Mouse (Mus musculus): Measurements from ENCODE around the gene Tbk1. TPM values are rescaled to one million over a fixed set of nuclear protein-coding genes. Genes with fewer than 3 reads are reported as not detected.

Tbk1 gene
- polyA plus RNA-seq, 1 experiment: 14.8 TPM

- no peak overlapping the region for H3K4me3 ChIP-seq (ENCODE audit: insufficient read depth, low read depth, low read length)
- WGBS: 30% methylated on average over 18 of the region's 18 CpGs
- H3K36me3 ChIP-seq (ENCODE audit: control insufficient read depth, insufficient read depth, low read length): no peaks in the 10 kb centered on the region
- no peaks in the 10 kb centered on the region for H3K27me3 ChIP-seq (replicated peaks; ENCODE audit: control insufficient read depth, insufficient read depth, low read length)
- H3K4me1 ChIP-seq (ENCODE audit: control insufficient read depth, insufficient read depth, low read length): no peaks in the 10 kb centered on the region
- peak; percentile 89 for DNase-seq
- H3K27ac ChIP-seq (ENCODE audit: insufficient read depth, low read depth, low read length): no peak overlapping the region
- TF ChIP-seq CTCF (conservative IDR thresholded peaks at IDR 0.05; ENCODE audit: insufficient read depth, insufficient read length, low read depth, low read length) (peak; percentile 96), POLR2A (IDR thresholded peaks at IDR 0.05; ENCODE audit: low read depth, low read length) (no peak)
Observed at GRCm38 (mm10) chr10:121516008-121516600, 70.5 kb downstream of the Tbk1 start.

- H3K27me3 ChIP-seq (replicated peaks; ENCODE audit: control insufficient read depth, insufficient read depth, low read length): no peaks in the 10 kb centered on the region
- no peak overlapping the region for H3K27ac ChIP-seq (ENCODE audit: insufficient read depth, low read depth, low read length)
- peaks cover 6% of the 10 kb centered on the region; the same call in 1 of the 2 replicates for H3K4me1 ChIP-seq (ENCODE audit: control insufficient read depth, insufficient read depth, low read length)
- WGBS: 36% methylated on average over 24 of the region's 24 CpGs
- DNase-seq: peak; percentile 75
- no peaks in the 10 kb centered on the region for H3K36me3 ChIP-seq (ENCODE audit: control insufficient read depth, insufficient read depth, low read length)
- no peak overlapping the region for H3K4me3 ChIP-seq (ENCODE audit: insufficient read depth, low read depth, low read length)
- TF ChIP-seq CTCF (conservative IDR thresholded peaks at IDR 0.05; ENCODE audit: insufficient read depth, insufficient read length, low read depth, low read length) (no peak), POLR2A (IDR thresholded peaks at IDR 0.05; ENCODE audit: low read depth, low read length) (no peak)
Observed at GRCm38 (mm10) chr10:121509751-121510643, 76.6 kb downstream of the Tbk1 start.

GRCm38 (mm10) chr10:121507755-121508544 lies 78.6 kb downstream of the Tbk1 start:
- 90% methylated on average over 16 of the region's 16 CpGs for WGBS
- no peak for DNase-seq
- TF ChIP-seq POLR2A (IDR thresholded peaks at IDR 0.05; ENCODE audit: low read depth, low read length) (no peak), CTCF (conservative IDR thresholded peaks at IDR 0.05; ENCODE audit: insufficient read depth, insufficient read length, low read depth, low read length) (no peak)

DNA sequence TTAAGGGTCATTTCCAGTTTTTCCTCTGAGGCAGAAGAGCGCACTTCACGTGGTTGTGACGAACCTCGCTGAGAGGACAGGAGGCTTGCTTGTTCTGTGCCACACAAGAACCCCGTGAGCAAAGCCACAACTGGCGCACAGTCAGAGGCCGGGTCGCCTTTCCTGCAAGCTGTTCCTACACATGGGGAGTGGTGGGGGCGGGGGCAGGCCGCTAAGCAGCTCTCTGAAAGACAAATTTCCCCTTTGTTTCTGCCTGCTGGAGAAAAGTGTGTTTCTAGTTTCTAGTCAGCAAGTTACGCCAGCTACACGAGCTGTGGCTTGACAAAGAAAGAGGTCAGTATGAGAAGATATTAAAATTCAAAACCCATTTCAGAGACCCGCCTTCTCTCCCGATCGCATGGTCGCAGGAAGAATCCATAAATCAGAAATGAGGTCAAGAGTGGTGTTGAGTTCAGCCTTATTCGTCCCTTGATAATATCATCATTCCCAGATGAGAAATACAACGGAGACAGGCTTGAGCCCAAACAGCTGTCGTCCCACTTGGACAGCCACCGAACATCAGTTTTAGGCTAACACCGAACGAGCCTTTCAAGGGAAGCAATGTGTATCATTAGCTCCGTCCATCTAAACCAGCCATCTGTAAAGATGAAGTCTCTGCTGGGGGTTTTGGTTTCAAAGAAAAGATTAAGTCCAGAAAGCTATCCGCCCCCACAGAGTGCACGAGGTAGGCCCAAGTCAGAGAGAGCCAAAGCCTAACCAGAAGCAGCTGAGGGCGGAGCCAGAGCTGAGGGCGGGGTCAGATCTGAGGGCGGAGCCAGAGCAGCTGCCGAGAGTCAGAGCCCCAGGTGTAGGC lies 79.6 kb downstream of the Tbk1 start:
- TF ChIP-seq CTCF (conservative IDR thresholded peaks at IDR 0.05; ENCODE audit: insufficient read depth, insufficient read length, low read depth, low read length) (no peak), POLR2A (IDR thresholded peaks at IDR 0.05; ENCODE audit: low read depth, low read length) (no peak)
- H3K36me3 ChIP-seq (ENCODE audit: control insufficient read depth, insufficient read depth, low read length): no peaks in the 10 kb centered on the region
- 51% methylated on average over 29 of the region's 29 CpGs for WGBS
- H3K4me1 ChIP-seq (ENCODE audit: control insufficient read depth, insufficient read depth, low read length): peaks cover 6% of the 10 kb centered on the region; the same call in 1 of the 2 replicates
- peak; percentile 79 for DNase-seq
- peak overlapping the region; percentile 7; the same call in 1 of the 2 replicates for H3K27ac ChIP-seq (ENCODE audit: insufficient read depth, low read depth, low read length)
- no peaks in the 10 kb centered on the region for H3K27me3 ChIP-seq (replicated peaks; ENCODE audit: control insufficient read depth, insufficient read depth, low read length)
- H3K4me3 ChIP-seq (ENCODE audit: insufficient read depth, low read depth, low read length): no peak overlapping the region

More at GRCm38 (mm10) chr10:121507755-121508544, 78.6 kb downstream of the Tbk1 start:
- Histone ChIP-seq H3K36me3 (ENCODE audit: control insufficient read depth, insufficient read depth, low read length) (no peaks in the 10 kb centered on the region), H3K27me3 (replicated peaks; ENCODE audit: control insufficient read depth, insufficient read depth, low read length) (no peaks in the 10 kb centered on the region), H3K4me3 (ENCODE audit: insufficient read depth, low read depth, low read length) (no peak overlapping the region), H3K27ac (ENCODE audit: insufficient read depth, low read depth, low read length) (no peak overlapping the region), H3K4me1 (ENCODE audit: control insufficient read depth, insufficient read depth, low read length) (peaks cover 6% of the 10 kb centered on the region; the same call in 1 of the 2 replicates)

- Histone ChIP-seq H3K4me3 (ENCODE audit: insufficient read depth, low read depth, low read length) (no peak overlapping the region), H3K4me1 (ENCODE audit: control insufficient read depth, insufficient read depth, low read length) (peaks cover 6% of the 10 kb centered on the region; the same call in 1 of the 2 replicates), H3K27ac (ENCODE audit: insufficient read depth, low read depth, low read length) (no peak overlapping the region), H3K36me3 (ENCODE audit: control insufficient read depth, insufficient read depth, low read length) (no peaks in the 10 kb centered on the region), H3K27me3 (replicated peaks; ENCODE audit: control insufficient read depth, insufficient read depth, low read length) (no peaks in the 10 kb centered on the region)
- DNase-seq: no peak
- 79% methylated on average over 7 of the region's 7 CpGs for WGBS
- TF ChIP-seq CTCF (conservative IDR thresholded peaks at IDR 0.05; ENCODE audit: insufficient read depth, insufficient read length, low read depth, low read length) (no peak), POLR2A (IDR thresholded peaks at IDR 0.05; ENCODE audit: low read depth, low read length) (no peak)
Observed at GRCm38 (mm10) chr10:121505929-121506328, 80.7 kb downstream of the Tbk1 start.
